17 mouse cellular contexts compared by ENCODE assay signal in the genomic region with DNA sequence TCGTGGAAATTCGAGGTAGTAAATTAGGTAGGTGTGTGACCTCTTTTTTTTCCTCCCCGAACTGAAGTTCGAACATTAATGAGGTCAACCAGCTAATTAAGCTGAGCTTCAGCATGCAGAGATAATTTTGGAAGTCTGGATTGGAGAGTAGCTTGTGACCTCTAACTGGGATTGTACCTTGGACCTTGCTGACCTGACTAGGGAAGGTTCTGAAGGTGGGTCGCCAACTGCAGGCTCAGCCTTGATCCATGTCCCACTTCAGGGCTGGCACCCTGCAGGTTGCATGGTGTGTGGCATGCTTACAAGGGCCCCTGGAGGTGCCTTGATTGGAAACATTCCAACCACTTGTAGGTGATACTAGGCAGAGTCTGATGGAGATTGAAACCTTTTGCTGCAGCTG. TPM values are rescaled to one million over a fixed set of nuclear protein-coding genes. Genes with fewer than 3 reads are reported as not detected.
DNase-seq lines count a peak whose midpoint lies in the region; ATAC-seq and TF ChIP-seq lines count a peak whose summit lies in the region.
"Had no signal": no experiment of that assay in that cellular context is flagged by ENCODE, and none has a peak within 500 bp of the region (broad histone marks: within the 10 kb centered on the region; RNA-seq: fewer than 3 reads in every experiment).

No protein-coding gene starts in this region.

- peak overlapping the region; percentile 96; the same call in 1 of the 2 replicates for H3K4me2 ChIP-seq in hindbrain, postnatal 0 days (ENCODE audit: low read depth, low read length)
- no peak overlapping the region for H3K4me2 ChIP-seq in hindbrain, embryonic 11.5 days (replicated peaks; ENCODE audit: low read depth, low read length)
- peak overlapping the region; percentile 95 for H3K4me2 ChIP-seq in neural tube, embryonic 13.5 days
- H3K4me2 ChIP-seq in liver, embryonic 11.5 days: peak overlapping the region; percentile 71; the same call in 1 of the 2 replicates

- TF ChIP-seq EP300 in heart, adult 2 months (IDR thresholded peaks at IDR 0.05; ENCODE audit: insufficient read depth, low read depth, low read length): no peak

- 0 out of 2 replicates have a peak, but pooled peaks cover 12% of the 10 kb centered on the region for H3K4me1 ChIP-seq in hindbrain, postnatal 0 days (ENCODE audit: insufficient read depth, low read length)
- H3K4me1 ChIP-seq in hindbrain, embryonic 11.5 days (replicated peaks; ENCODE audit: control insufficient read depth, insufficient read depth, low read length): peaks cover 10% of the 10 kb centered on the region
- peaks cover 21% of the 10 kb centered on the region for H3K4me1 ChIP-seq in neural tube, embryonic 13.5 days (replicated peaks)
- H3K4me1 ChIP-seq in liver, embryonic 11.5 days (replicated peaks; ENCODE audit: control insufficient read depth, insufficient read depth, low read length): no peaks in the 10 kb centered on the region
- H3K4me1 ChIP-seq in heart, adult 2 months (ENCODE audit: control insufficient read depth, insufficient read depth, low read length): no peaks in the 10 kb centered on the region

- intact Hi-C loops in heart, adult 2 months (cut with DNase I): no loop called here

- H3K36me3 ChIP-seq in hindbrain, postnatal 0 days (ENCODE audit: insufficient read depth, low read length): no peaks in the 10 kb centered on the region
- no peaks in the 10 kb centered on the region for H3K36me3 ChIP-seq in hindbrain, embryonic 11.5 days (ENCODE audit: control insufficient read depth, insufficient read depth, low read length)
- no peaks in the 10 kb centered on the region for H3K36me3 ChIP-seq in neural tube, embryonic 13.5 days
- no peaks in the 10 kb centered on the region for H3K36me3 ChIP-seq in liver, embryonic 11.5 days (ENCODE audit: control insufficient read depth, insufficient read depth, low read length)
- H3K36me3 ChIP-seq in heart, adult 2 months (ENCODE audit: control insufficient read depth, insufficient read depth, low read length): no peaks in the 10 kb centered on the region
- H3K36me3 ChIP-seq: G1E; limb, embryonic 12.5 days; neural tube, embryonic 12.5 days had no signal

- WGBS in hindbrain, postnatal 0 days: 61% methylated on average over 5 of the region's 5 CpGs
- 61% methylated on average over 5 of the region's 5 CpGs for WGBS in hindbrain, embryonic 11.5 days
- WGBS in neural tube, embryonic 13.5 days: 68% methylated on average over 5 of the region's 5 CpGs
- 52% methylated on average over 5 of the region's 5 CpGs for WGBS in liver, embryonic 11.5 days
- WGBS in heart, adult 2 months: 55% methylated on average over 5 of the region's 5 CpGs

- no peak for TF ChIP-seq POLR2A in heart, adult 2 months (IDR thresholded peaks at IDR 0.05; ENCODE audit: insufficient read depth, low read depth, low read length)

- no peak overlapping the region for H3K27ac ChIP-seq in hindbrain, postnatal 0 days
- no peak overlapping the region for H3K27ac ChIP-seq in hindbrain, embryonic 11.5 days (ENCODE audit: low read depth, low read length)
- H3K27ac ChIP-seq in neural tube, embryonic 13.5 days (replicated peaks): no peak overlapping the region
- H3K27ac ChIP-seq in liver, embryonic 11.5 days (ENCODE audit: low read depth, low read length): no peak overlapping the region
- no peak overlapping the region for H3K27ac ChIP-seq in heart, adult 2 months
- H3K27ac ChIP-seq: gastrocnemius, adult 2 months; limb, embryonic 12.5 days; neural tube, embryonic 12.5 days had no signal

- H3K9me3 ChIP-seq in hindbrain, postnatal 0 days (ENCODE audit: low read length): no peaks in the 10 kb centered on the region
- no peaks in the 10 kb centered on the region for H3K9me3 ChIP-seq in hindbrain, embryonic 11.5 days (ENCODE audit: control insufficient read depth, low read length)
- no peaks in the 10 kb centered on the region for H3K9me3 ChIP-seq in neural tube, embryonic 13.5 days
- H3K9me3 ChIP-seq in liver, embryonic 11.5 days (ENCODE audit: control insufficient read depth, low read length): no peaks in the 10 kb centered on the region
- H3K9me3 ChIP-seq: G1E; limb, embryonic 12.5 days; neural tube, embryonic 12.5 days had no signal

- no peak for TF ChIP-seq CTCF in hindbrain, postnatal 0 days (IDR thresholded peaks at IDR 0.05; ENCODE audit: low read depth)
- TF ChIP-seq CTCF in heart, adult 2 months (IDR thresholded peaks at IDR 0.05): no peak

- H3K27me3 ChIP-seq in hindbrain, postnatal 0 days (ENCODE audit: insufficient read depth, low read length): peaks cover 15% of the 10 kb centered on the region; the same call in 1 of the 2 replicates
- peaks cover 51% of the 10 kb centered on the region for H3K27me3 ChIP-seq in hindbrain, embryonic 11.5 days (ENCODE audit: control insufficient read depth, insufficient read depth, low read length)
- H3K27me3 ChIP-seq in neural tube, embryonic 13.5 days: peaks cover 77% of the 10 kb centered on the region
- peaks cover 54% of the 10 kb centered on the region for H3K27me3 ChIP-seq in liver, embryonic 11.5 days (replicated peaks; ENCODE audit: control insufficient read depth, insufficient read depth, low read length)
- peaks cover 12% of the 10 kb centered on the region; the same call in 1 of the 2 replicates for H3K27me3 ChIP-seq in heart, adult 2 months (ENCODE audit: control insufficient read depth, insufficient read depth, low read length)

- no peaks in the 10 kb centered on the region for H3K79me2 ChIP-seq in heart, adult 2 months (replicated peaks; ENCODE audit: control insufficient read depth, insufficient read depth, low read length)

- H3K4me3 ChIP-seq in hindbrain, postnatal 0 days (ENCODE audit: low read length): peak overlapping the region; percentile 54; the same call in 1 of the 2 replicates
- H3K4me3 ChIP-seq in hindbrain, embryonic 11.5 days (ENCODE audit: low read depth, low read length): no peak overlapping the region
- H3K4me3 ChIP-seq in neural tube, embryonic 13.5 days: peak overlapping the region; percentile 49
- no peak overlapping the region for H3K4me3 ChIP-seq in liver, embryonic 11.5 days (ENCODE audit: low read depth, low read length)
- H3K4me3 ChIP-seq in heart, adult 2 months: no peak overlapping the region
- H3K4me3 ChIP-seq: gastrocnemius, adult 2 months had no signal

- H3K9ac ChIP-seq in hindbrain, postnatal 0 days (replicated peaks; ENCODE audit: low read length): no peak overlapping the region
- H3K9ac ChIP-seq in hindbrain, embryonic 11.5 days (ENCODE audit: low read depth, low read length): no peak overlapping the region
- no peak overlapping the region for H3K9ac ChIP-seq in neural tube, embryonic 13.5 days
- H3K9ac ChIP-seq in liver, embryonic 11.5 days (ENCODE audit: low read depth, low read length): no peak overlapping the region
- no peak overlapping the region for H3K9ac ChIP-seq in heart, adult 2 months (ENCODE audit: low read depth, low read length)
- H3K9ac ChIP-seq: limb, embryonic 12.5 days; neural tube, embryonic 12.5 days had no signal

- DNase-seq in hindbrain, postnatal 0 days (ENCODE audit: low spot score): no peak
- no peak for DNase-seq in hindbrain, embryonic 11.5 days (ENCODE audit: low spot score)
- DNase-seq in neural tube, embryonic 10.5 days (ENCODE audit: extremely low spot score, low spot score): no peak
- DNase-seq in liver, embryonic 11.5 days (ENCODE audit: low spot score): no peak
- no peak for DNase-seq in heart, adult 2 months
- no peak for DNase-seq in embryo, embryonic 10 days (ENCODE audit: low spot score)
- DNase-seq: adrenal gland, postnatal 10 days; cerebellum, postnatal 36 days; gastrocnemius, adult 2 months; heart, adult 18-20 months; retina, postnatal 1 day; thymus, adult 18-20 months had no signal

- no peak for ATAC-seq in hindbrain, postnatal 0 days
- ATAC-seq in hindbrain, embryonic 11.5 days (ENCODE audit: low FRiP score): no peak
- ATAC-seq in neural tube, embryonic 13.5 days (ENCODE audit: low read depth): no peak
- ATAC-seq in liver, embryonic 11.5 days (replicated peaks; ENCODE audit: low FRiP score): no peak
- ATAC-seq: forebrain, embryonic 14.5 days had no signal

RNA-seq across cellular contexts. Expression of a gene that starts 21.7 kb away (rescaled TPM):
- total RNA-seq in hindbrain, postnatal 0 days (2014; rRNA removed): 28.0 and 30.0 TPM in 2 replicates
- polyA plus RNA-seq in hindbrain, postnatal 0 days (2015; fragmentation: Nextera tagmentation; extraction: Ambion mirVana): 8.4 and 8.5 TPM in 2 replicates
- 2.2 and 2.7 TPM in 2 replicates for polyA plus RNA-seq in hindbrain, embryonic 11.5 days (2014; fragmentation: Nextera tagmentation; extraction: Ambion mirVana)
- polyA plus RNA-seq in neural tube, embryonic 13.5 days (2015; fragmentation: Nextera tagmentation; extraction: Ambion mirVana): 6.4 and 6.7 TPM in 2 replicates
- 0.90 and 1.0 TPM in 2 replicates for polyA plus RNA-seq in liver, embryonic 11.5 days (2014; fragmentation: Nextera tagmentation; extraction: Ambion mirVana)
- under 1 TPM; 0.31 to 0.41 TPM for total RNA-seq in heart, adult 2 months (2021)
- polyA plus RNA-seq in heart, adult 2 months (2012; rRNA removed): 0.15 and 0.55 TPM in 2 replicates
- polyA plus RNA-seq: G1E had no signal

Comparison
In these comparisons a context has a peak if more than half of its experiments do, and no peak if none do; other contexts are left out.
1. H3K4me3 ChIP-seq: peak in hindbrain, postnatal 0 days (single experiment) and neural tube, embryonic 13.5 days (single experiment); none in hindbrain, embryonic 11.5 days (single experiment), liver, embryonic 11.5 days (single experiment) and heart, adult 2 months (single experiment).